Mouse (Mus musculus) thymus, adult 2 months (tissue): Measurements from ENCODE around the gene BC051019.

Experiments used
- CTCF ChIP-seq: fragments of 200-500 bp; IDR thresholded peaks from 2 replicates; pipeline ENCODE4 v1.5.1; 2012; ENCODE audit warnings: mild to moderate bottlenecking, control low read depth, low read length, moderate library complexity, borderline replicate concordance; ENCODE audit not compliant: control insufficient read depth, poor library complexity, insufficient read depth; ENCODE audit errors: extremely low read depth
- POLR2A ChIP-seq: fragments of 200-500 bp; IDR thresholded peaks from 2 replicates; pipeline ENCODE4 v1.6.1; 2012; ENCODE audit warnings: mild to moderate bottlenecking, low read length, control low read depth, moderate library complexity; ENCODE audit not compliant: control insufficient read depth, poor library complexity, insufficient read depth; ENCODE audit errors: extremely low read depth

DNA sequence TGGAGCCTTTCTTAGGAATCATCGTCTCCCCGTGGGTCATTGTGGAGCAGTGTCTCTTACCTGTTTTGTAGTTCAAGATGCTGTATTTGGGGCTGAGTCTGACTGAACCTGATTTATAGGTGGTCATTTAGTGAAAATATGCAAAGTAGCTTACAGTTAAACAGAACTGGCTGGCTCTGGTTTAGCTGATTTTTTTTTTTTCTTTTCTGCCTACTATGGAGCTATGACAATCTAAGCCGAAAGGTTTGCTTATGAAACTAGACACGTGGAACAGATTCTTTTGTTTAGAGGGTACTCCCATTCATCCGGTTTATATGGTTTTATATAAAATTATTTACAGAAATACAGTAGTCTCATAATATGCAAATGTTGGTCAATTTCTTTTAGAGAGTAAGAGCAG, 8.0 kb upstream of the BC051019 start, which contains the start of gene Ascl3:
- no peak for TF ChIP-seq CTCF
- no peak for TF ChIP-seq POLR2A
